Mouse (Mus musculus): ENCODE measurements around the gene Filip1. TPM values are rescaled to one million over a fixed set of nuclear protein-coding genes. Genes with fewer than 3 reads are reported as not detected.

Filip1 gene
- polyA plus RNA-seq, 1 experiment from 2014 or later = 5.9 TPM

- H3K36me3 ChIP-seq (ENCODE audit: insufficient read depth, low read length) = no peaks in the 10 kb centered on the region
- TF ChIP-seq CTCF (IDR thresholded peaks at IDR 0.05; ENCODE audit: low read depth) = no peak
- 0 out of 2 replicates have a peak, but pooled peaks cover 3% of the 10 kb centered on the region for H3K4me1 ChIP-seq (replicated peaks; ENCODE audit: insufficient read depth, low read length)
- peak within 1 kb of the TSS; percentile 68 for H3K4me2 ChIP-seq (ENCODE audit: low read length)
- DNase-seq (ENCODE audit: low spot score) (peak; percentile 98), ATAC-seq (replicated peaks; ENCODE audit: low FRiP score, low read depth) (peak; percentile 98)
- no peaks in the 10 kb centered on the region for H3K27me3 ChIP-seq (ENCODE audit: insufficient read depth, low read length)
- H3K4me3 ChIP-seq (replicated peaks; ENCODE audit: low read depth, low read length) = peak within 1 kb of the TSS; percentile 84
- H3K9me3 ChIP-seq (replicated peaks; ENCODE audit: low read length) = no peaks in the 10 kb centered on the region
- under 1% methylated on average over 82 of the region's 91 CpGs for WGBS
- H3K9ac ChIP-seq (ENCODE audit: low read depth, low read length) = peak within 1 kb of the TSS; percentile 83
- peak within 1 kb of the TSS; percentile 89 for H3K27ac ChIP-seq
Measured at GRCm38 (mm10) chr9:79792841-79793835, 219.5 kb downstream of the Filip1 start, which contains the start of gene Tmem30a. Tmem30a (minus strand) TSS chr9:79793507.

GRCm38 (mm10) chr9:79785794-79786085 is 226.9 kb downstream of the Filip1 start:
- no peak overlapping the region for H3K27ac ChIP-seq
- no peaks in the 10 kb centered on the region for H3K36me3 ChIP-seq (ENCODE audit: insufficient read depth, low read length)
- no peak for ATAC-seq (replicated peaks; ENCODE audit: low FRiP score, low read depth)
- whole genome bisulfite sequencing = 71% methylated on average over 2 of the region's 2 CpGs
- no peak overlapping the region for H3K9ac ChIP-seq (ENCODE audit: low read depth, low read length)
- no peak for DNase-seq (ENCODE audit: low spot score)
- TF ChIP-seq CTCF (IDR thresholded peaks at IDR 0.05; ENCODE audit: low read depth) = no peak
- no peak overlapping the region for H3K4me2 ChIP-seq (ENCODE audit: low read length)
- H3K9me3 ChIP-seq (replicated peaks; ENCODE audit: low read length) = no peaks in the 10 kb centered on the region
- H3K27me3 ChIP-seq (ENCODE audit: insufficient read depth, low read length) = no peaks in the 10 kb centered on the region
- H3K4me3 ChIP-seq (replicated peaks; ENCODE audit: low read depth, low read length) = no peak overlapping the region
- no peaks in the 10 kb centered on the region for H3K4me1 ChIP-seq (replicated peaks; ENCODE audit: insufficient read depth, low read length)

GRCm38 (mm10) chr9:79784934-79785793 is 227.5 kb downstream of the Filip1 start:
- Histone ChIP-seq H3K9ac (ENCODE audit: low read depth, low read length) (no peak overlapping the region), H3K27ac (no peak overlapping the region), H3K36me3 (ENCODE audit: insufficient read depth, low read length) (no peaks in the 10 kb centered on the region), H3K4me2 (ENCODE audit: low read length) (no peak overlapping the region), H3K27me3 (ENCODE audit: insufficient read depth, low read length) (no peaks in the 10 kb centered on the region), H3K4me1 (replicated peaks; ENCODE audit: insufficient read depth, low read length) (no peaks in the 10 kb centered on the region), H3K4me3 (replicated peaks; ENCODE audit: low read depth, low read length) (no peak overlapping the region), H3K9me3 (replicated peaks; ENCODE audit: low read length) (no peaks in the 10 kb centered on the region)
- ATAC-seq (replicated peaks; ENCODE audit: low FRiP score, low read depth) (no peak), DNase-seq (ENCODE audit: low spot score) (no peak)
- no peak for TF ChIP-seq CTCF (IDR thresholded peaks at IDR 0.05; ENCODE audit: low read depth)
- 82% methylated on average over 2 of the region's 2 CpGs for WGBS

GRCm38 (mm10) chr9:79784439-79784838 is 228.2 kb downstream of the Filip1 start:
- no peak for DNase-seq (ENCODE audit: low spot score)
- no peak for TF ChIP-seq CTCF (IDR thresholded peaks at IDR 0.05; ENCODE audit: low read depth)
- ATAC-seq (replicated peaks; ENCODE audit: low FRiP score, low read depth) = no peak
- 43% methylated on average over 3 of the region's 3 CpGs for WGBS
- Histone ChIP-seq H3K4me3 (replicated peaks; ENCODE audit: low read depth, low read length) (no peak overlapping the region), H3K9ac (ENCODE audit: low read depth, low read length) (no peak overlapping the region), H3K4me2 (ENCODE audit: low read length) (no peak overlapping the region), H3K27me3 (ENCODE audit: insufficient read depth, low read length) (no peaks in the 10 kb centered on the region), H3K9me3 (replicated peaks; ENCODE audit: low read length) (no peaks in the 10 kb centered on the region), H3K4me1 (replicated peaks; ENCODE audit: insufficient read depth, low read length) (no peaks in the 10 kb centered on the region), H3K27ac (no peak overlapping the region), H3K36me3 (ENCODE audit: insufficient read depth, low read length) (no peaks in the 10 kb centered on the region)

- Histone ChIP-seq H3K27me3 (ENCODE audit: insufficient read depth, low read length) (no peaks in the 10 kb centered on the region), H3K4me1 (replicated peaks; ENCODE audit: insufficient read depth, low read length) (no peaks in the 10 kb centered on the region), H3K27ac (no peak overlapping the region), H3K9ac (ENCODE audit: low read depth, low read length) (no peak overlapping the region), H3K4me2 (ENCODE audit: low read length) (no peak overlapping the region), H3K9me3 (replicated peaks; ENCODE audit: low read length) (no peaks in the 10 kb centered on the region), H3K4me3 (replicated peaks; ENCODE audit: low read depth, low read length) (no peak overlapping the region), H3K36me3 (ENCODE audit: insufficient read depth, low read length) (peaks cover 6% of the 10 kb centered on the region; the same call in 1 of the 2 replicates)
- WGBS = 57% methylated on average over 2 of the region's 2 CpGs
- DNase-seq (ENCODE audit: low spot score) (peak; percentile 55), ATAC-seq (replicated peaks; ENCODE audit: low FRiP score, low read depth) (no peak)
- peak; percentile 65 for TF ChIP-seq CTCF (IDR thresholded peaks at IDR 0.05; ENCODE audit: low read depth)
Measured at GRCm38 (mm10) chr9:79779354-79779753, 233.3 kb downstream of the Filip1 start.

GRCm38 (mm10) chr9:79766991-79767545 is 245.6 kb downstream of the Filip1 start:
- TF ChIP-seq CTCF (IDR thresholded peaks at IDR 0.05; ENCODE audit: low read depth) = no peak
- peak; percentile 72 for ATAC-seq (replicated peaks; ENCODE audit: low FRiP score, low read depth)

More at GRCm38 (mm10) chr9:79766991-79767545, 245.6 kb downstream of the Filip1 start:
- H3K9ac ChIP-seq (ENCODE audit: low read depth, low read length) = no peak overlapping the region
- no peak overlapping the region for H3K27ac ChIP-seq
- 0 out of 2 replicates have a peak, but pooled peaks cover 2% of the 10 kb centered on the region for H3K36me3 ChIP-seq (ENCODE audit: insufficient read depth, low read length)
- no peak for DNase-seq (ENCODE audit: low spot score)
- no peaks in the 10 kb centered on the region for H3K27me3 ChIP-seq (ENCODE audit: insufficient read depth, low read length)
- no peak overlapping the region for H3K4me2 ChIP-seq (ENCODE audit: low read length)
- no peak overlapping the region for H3K4me3 ChIP-seq (replicated peaks; ENCODE audit: low read depth, low read length)
- H3K9me3 ChIP-seq (replicated peaks; ENCODE audit: low read length) = no peaks in the 10 kb centered on the region
- H3K4me1 ChIP-seq (replicated peaks; ENCODE audit: insufficient read depth, low read length) = no peaks in the 10 kb centered on the region
- 80% methylated on average over 5 of the region's 5 CpGs for WGBS
